Mouse (Mus musculus) spleen, adult 2 months (tissue): ENCODE measurements around the gene Polr2h. TPM values are rescaled to one million over a fixed set of nuclear protein-coding genes. Genes with fewer than 3 reads are reported as not detected.

Experiments used
- DNase-seq, 2 experiments: peaks; one replicate each; pipeline versions ENCODE4 v3.0.0 to v3.0.0-alpha.2; 2012 to 2021; ENCODE audit warnings: low spot score in 2 of 2, low read depth in 1 of 2
- H3K27ac ChIP-seq: fragments of 200-500 bp; 2 replicates; pipeline ENCODE4 v1.5.1; 2012; ENCODE audit warnings: low read length, inconsistent platforms; ENCODE audit not compliant: insufficient read depth
- H3K27me3 ChIP-seq: fragments of 200-500 bp; 2 replicates; pipeline ENCODE4 v1.6.1; 2012; ENCODE audit warnings: mild to moderate bottlenecking, moderate library complexity, low read length, inconsistent platforms; ENCODE audit not compliant: control insufficient read depth, insufficient read depth
- H3K36me3 ChIP-seq: fragments of 200-500 bp; 2 replicates; pipeline ENCODE4 v1.6.1; 2012; ENCODE audit warnings: mild to moderate bottlenecking, low read length, inconsistent platforms; ENCODE audit not compliant: control insufficient read depth, insufficient read depth
- H3K4me1 ChIP-seq: fragments of 200-500 bp; 2 replicates; pipeline ENCODE4 v1.6.1; 2011; ENCODE audit warnings: inconsistent platforms; ENCODE audit not compliant: control insufficient read depth, insufficient read depth, insufficient read length
- H3K4me3 ChIP-seq: fragments of 200-500 bp; 2 replicates; pipeline ENCODE4 v1.5.1; 2011; ENCODE audit warnings: mild to moderate bottlenecking, inconsistent platforms; ENCODE audit not compliant: insufficient read depth, insufficient read length; ENCODE audit errors: extremely low read depth
- CTCF ChIP-seq: fragments of 200-500 bp; IDR thresholded peaks from 2 replicates; pipeline ENCODE4 v1.5.1; 2011; ENCODE audit warnings: mild to moderate bottlenecking, inconsistent platforms; ENCODE audit not compliant: insufficient read depth, insufficient read length, insufficient replicate concordance; ENCODE audit errors: extremely low read depth
- POLR2A ChIP-seq: fragments of 200-500 bp; IDR thresholded peaks from 2 replicates; pipeline ENCODE4 v1.6.1; 2011; ENCODE audit warnings: low read depth, low read length, inconsistent platforms
- WGBS: fragments of 180-500 bp; shearing (Covaris S2); methylation state at CpG from one replicate; pipeline ENCODE4 v1.1.7; 2018; 5-methylcytosine and 5-hydroxymethylcytosine counted together
- polyA plus RNA-seq: library from polyadenylated mRNA; depleted of rRNA; stranded (reverse); fragments of >200 nt; gene quantifications from 2 replicates; pipeline ENCODE4 v1.2.3, GENCODE M21; 2012

Gene Polr2h
- polyA plus RNA-seq, 1 experiment: 10.0 TPM

GRCm38 (mm10) chr16:20721808-20722207 lies 4.3 kb downstream of the Polr2h start:
- whole genome bisulfite sequencing: 88% methylated on average over 10 of the region's 10 CpGs
- DNase-seq: no peak
- TF ChIP-seq CTCF: no peak
- no peak for TF ChIP-seq POLR2A
- Histone ChIP-seq H3K36me3 (peaks cover 2% of the 10 kb centered on the region), H3K27me3 (no peaks in the 10 kb centered on the region), H3K27ac (no peak overlapping the region), H3K4me3 (no peak overlapping the region), H3K4me1 (peaks cover 4% of the 10 kb centered on the region; the same call in 1 of the 2 replicates)

GRCm38 (mm10) chr16:20722736-20723135 lies 5.3 kb downstream of the Polr2h start:
- no peak for TF ChIP-seq POLR2A
- no peak for TF ChIP-seq CTCF
- WGBS: 92% methylated on average over 4 of the region's 4 CpGs
- peaks cover 4% of the 10 kb centered on the region; the same call in 1 of the 2 replicates for H3K4me1 ChIP-seq
- no peak overlapping the region for H3K27ac ChIP-seq
- H3K36me3 ChIP-seq: peaks cover 2% of the 10 kb centered on the region
- H3K4me3 ChIP-seq: no peak overlapping the region
- DNase-seq: no peak
- no peaks in the 10 kb centered on the region for H3K27me3 ChIP-seq

GRCm38 (mm10) chr16:20723247-20723646 lies 5.8 kb downstream of the Polr2h start:
- no peak for DNase-seq
- Histone ChIP-seq H3K27ac (no peak overlapping the region), H3K36me3 (peaks cover 2% of the 10 kb centered on the region), H3K4me1 (peaks cover 4% of the 10 kb centered on the region; the same call in 1 of the 2 replicates), H3K4me3 (no peak overlapping the region), H3K27me3 (no peaks in the 10 kb centered on the region)
- TF ChIP-seq CTCF (no peak), POLR2A (no peak)
- WGBS: 92% methylated on average over 4 of the region's 4 CpGs

GRCm38 (mm10) chr16:20724338-20724748 lies 6.9 kb downstream of the Polr2h start:
- WGBS: 38% methylated on average over 5 of the region's 5 CpGs
- no peak for DNase-seq
- no peak overlapping the region for H3K27ac ChIP-seq

GRCm38 (mm10) chr16:20725321-20725720 lies 7.9 kb downstream of the Polr2h start:
- WGBS: 88% methylated on average over 7 of the region's 7 CpGs
- DNase-seq: no peak
- Histone ChIP-seq H3K4me3 (no peak overlapping the region), H3K4me1 (no peaks in the 10 kb centered on the region), H3K36me3 (peaks cover 2% of the 10 kb centered on the region), H3K27me3 (no peaks in the 10 kb centered on the region), H3K27ac (no peak overlapping the region)
- no peak for TF ChIP-seq CTCF
- TF ChIP-seq POLR2A: no peak

More at GRCm38 (mm10) chr16:20724338-20724748, 6.9 kb downstream of the Polr2h start:
- TF ChIP-seq CTCF: peak; percentile 37; the same call in 1 of the 2 replicates
- TF ChIP-seq POLR2A: no peak
- no peaks in the 10 kb centered on the region for H3K27me3 ChIP-seq
- H3K36me3 ChIP-seq: peaks cover 2% of the 10 kb centered on the region
- H3K4me1 ChIP-seq: no peaks in the 10 kb centered on the region
- H3K4me3 ChIP-seq: no peak overlapping the region

- TF ChIP-seq POLR2A: no peak
- no peak for TF ChIP-seq CTCF
- 67% methylated on average over 4 of the region's 4 CpGs for WGBS
- no peak overlapping the region for H3K4me3 ChIP-seq
- no peaks in the 10 kb centered on the region; the same call in 1 of the 2 replicates for H3K36me3 ChIP-seq
- no peak overlapping the region for H3K27ac ChIP-seq
- DNase-seq: no peak
- H3K27me3 ChIP-seq: no peaks in the 10 kb centered on the region; the same call in 1 of the 2 replicates
- H3K4me1 ChIP-seq: no peaks in the 10 kb centered on the region
Observed at GRCm38 (mm10) chr16:20725750-20726149, 8.3 kb downstream of the Polr2h start.

- whole genome bisulfite sequencing: 64% methylated on average over 1 of the region's 1 CpGs
Observed at GRCm38 (mm10) chr16:20726384-20726783, 8.9 kb downstream of the Polr2h start.

More at GRCm38 (mm10) chr16:20726384-20726783, 8.9 kb downstream of the Polr2h start:
- no peak overlapping the region for H3K27ac ChIP-seq
- no peaks in the 10 kb centered on the region for H3K4me1 ChIP-seq
- TF ChIP-seq POLR2A: no peak
- TF ChIP-seq CTCF: no peak
- H3K4me3 ChIP-seq: no peak overlapping the region
- H3K36me3 ChIP-seq: no peaks in the 10 kb centered on the region; the same call in 1 of the 2 replicates
- DNase-seq: no peak
- no peaks in the 10 kb centered on the region; the same call in 1 of the 2 replicates for H3K27me3 ChIP-seq
